Mouse (Mus musculus) common myeloid progenitor, adult 5-6 weeks (primary cell): ENCODE measurements at regions not wholly inside any gene's neighbourhood (a gene's known extent, or its start where the extent isn't known, plus 50 kb on each side); places are given as distances from the start of the nearest gene placed in this dataset.

Experiments
- ATAC-seq: replicated peaks from 2 replicates; pipeline ENCODE4 v1.8.0; 2016; ENCODE audit warnings: low read depth, mild to moderate bottlenecking, moderate TSS enrichment, inconsistent platforms; ENCODE audit not compliant: poor library complexity, severe bottlenecking

GRCm38 (mm10) chr16:50073979-50074378 lies 273.6 kb downstream of the Cd47 start:
- ATAC-seq: peak; percentile 45

GRCm38 (mm10) chr16:50075641-50076040 lies 275.3 kb downstream of the Cd47 start:
- ATAC-seq: no peak

GRCm38 (mm10) chr16:50081511-50081910 lies 281.2 kb downstream of the Cd47 start:
- ATAC-seq: no peak

- ATAC-seq: no peak
These were observed 292.0 kb downstream of the Cd47 start for GRCm38 (mm10) chr16:50092318-50092717.

- peak; percentile 43 for ATAC-seq
These were observed 292.4 kb downstream of the Cd47 start for GRCm38 (mm10) chr16:50092780-50093179.

GRCm38 (mm10) chr16:50095858-50096551 lies 295.7 kb downstream of the Cd47 start:
- ATAC-seq: peak; percentile 89

- peak; percentile 52; the same call in 1 of the 2 replicates for ATAC-seq
These were observed 296.2 kb downstream of the Cd47 start for GRCm38 (mm10) chr16:50096563-50096962.

- no peak for ATAC-seq
These were observed 303.0 kb downstream of the Cd47 start for GRCm38 (mm10) chr16:50103340-50103739.

- no peak for ATAC-seq
These were observed 314.0 kb downstream of the Bbx start for GRCm38 (mm10) chr16:50118150-50118549.

GRCm38 (mm10) chr16:50122460-50122859 lies 309.7 kb downstream of the Bbx start:
- no peak for ATAC-seq

GRCm38 (mm10) chr16:50124646-50125045 lies 307.5 kb downstream of the Bbx start:
- no peak for ATAC-seq

- ATAC-seq: no peak
These were observed 306.6 kb downstream of the Bbx start for GRCm38 (mm10) chr16:50125564-50125963.

GRCm38 (mm10) chr16:50131406-50131805 lies 300.8 kb downstream of the Bbx start:
- peak; percentile 58 for ATAC-seq
